26 mouse cellular contexts compared by ENCODE assay signal in genomic region chr3:45649361-45649760, GRCm38 (mm10).
"Had no signal": no experiment of that assay in that cellular context is flagged by ENCODE, and none has a peak within 500 bp of the region (broad histone marks: within the 10 kb centered on the region; RNA-seq: fewer than 3 reads in every experiment).

No protein-coding gene starts in this region.

- H3K4me3 ChIP-seq: embryonic facial prominence, embryonic 10.5 days; embryonic facial prominence, embryonic 12.5 days; embryonic facial prominence, embryonic 13.5 days; embryonic facial prominence, embryonic 15.5 days; erythroblast, embryonic 14.5 days; forebrain, embryonic 10.5 days; forebrain, embryonic 12.5 days; forebrain, embryonic 13.5 days; forebrain, embryonic 15.5 days; gastrocnemius, adult 2 months had no signal

- DNase-seq: cerebellum, adult 2 months; cerebellum, adult 8-10 months; cerebellum, adult 9-10 months; cerebellum, adult 9-11 months; cerebellum, postnatal 10 days; cerebellum, postnatal 14 days; cerebellum, postnatal 25 days; cerebellum, postnatal 36 days; embryo, embryonic 11 days; forebrain, postnatal 0 days; gastrocnemius, adult 2 months; gastrocnemius, postnatal 10 days; gastrocnemius, postnatal 14 days; gastrocnemius, postnatal 25 days; gastrocnemius, postnatal 36 days; heart, adult 11 months; heart, adult 18-20 months had no signal

- H3K27ac ChIP-seq: embryonic facial prominence, embryonic 10.5 days; embryonic facial prominence, embryonic 12.5 days; embryonic facial prominence, embryonic 13.5 days; embryonic facial prominence, embryonic 15.5 days; forebrain, embryonic 10.5 days; forebrain, embryonic 12.5 days; forebrain, embryonic 13.5 days; forebrain, embryonic 15.5 days; gastrocnemius, adult 2 months had no signal
